Mouse (Mus musculus): ENCODE data around the gene Plekha5. TPM values are rescaled to one million over a fixed set of nuclear protein-coding genes. Genes with fewer than 3 reads are reported as not detected.

Gene Plekha5
- total RNA-seq, 2 experiments from 2014 or later = 98.9 to 118 TPM

DNA sequence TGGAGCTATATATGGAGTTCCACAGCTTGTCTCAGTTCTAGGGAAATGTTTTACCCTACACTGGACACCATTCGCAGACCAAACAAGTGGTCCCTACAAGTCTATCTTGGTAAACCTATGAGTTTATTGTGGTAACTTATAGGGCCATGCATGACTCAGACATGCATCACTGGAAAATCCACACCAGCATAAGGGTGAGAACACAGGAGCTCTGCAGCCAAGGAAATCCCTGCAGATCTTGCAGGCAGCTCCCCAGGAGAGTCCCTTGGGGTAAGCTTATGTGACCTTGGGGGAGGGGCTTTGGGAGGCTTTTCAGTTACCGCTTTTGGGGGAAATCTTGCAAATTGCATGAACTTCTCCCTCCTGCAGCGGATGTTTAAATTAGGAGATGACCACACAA is 190.0 kb downstream of the Plekha5 start:
- no peak for DNase-seq

DNA sequence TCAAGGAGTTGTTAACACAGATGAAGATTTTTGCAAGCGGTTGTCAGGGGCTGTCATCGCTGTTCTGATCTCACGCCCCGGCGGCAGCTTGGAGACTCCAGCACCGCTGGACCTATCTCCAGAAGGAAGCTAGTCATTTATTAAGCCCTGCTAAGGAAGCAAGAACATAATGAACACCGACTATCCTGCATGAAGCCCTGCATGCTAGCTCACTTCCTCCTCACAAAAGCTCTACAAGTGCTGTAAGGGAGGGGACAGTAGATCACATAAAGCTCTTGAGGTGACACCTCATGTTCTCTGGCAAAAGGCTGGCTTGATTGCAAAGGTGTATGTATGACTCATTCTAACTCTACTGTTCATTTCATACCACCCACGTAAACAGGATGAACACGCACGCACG is 190.9 kb downstream of the Plekha5 start:
- no peak for DNase-seq

DNA sequence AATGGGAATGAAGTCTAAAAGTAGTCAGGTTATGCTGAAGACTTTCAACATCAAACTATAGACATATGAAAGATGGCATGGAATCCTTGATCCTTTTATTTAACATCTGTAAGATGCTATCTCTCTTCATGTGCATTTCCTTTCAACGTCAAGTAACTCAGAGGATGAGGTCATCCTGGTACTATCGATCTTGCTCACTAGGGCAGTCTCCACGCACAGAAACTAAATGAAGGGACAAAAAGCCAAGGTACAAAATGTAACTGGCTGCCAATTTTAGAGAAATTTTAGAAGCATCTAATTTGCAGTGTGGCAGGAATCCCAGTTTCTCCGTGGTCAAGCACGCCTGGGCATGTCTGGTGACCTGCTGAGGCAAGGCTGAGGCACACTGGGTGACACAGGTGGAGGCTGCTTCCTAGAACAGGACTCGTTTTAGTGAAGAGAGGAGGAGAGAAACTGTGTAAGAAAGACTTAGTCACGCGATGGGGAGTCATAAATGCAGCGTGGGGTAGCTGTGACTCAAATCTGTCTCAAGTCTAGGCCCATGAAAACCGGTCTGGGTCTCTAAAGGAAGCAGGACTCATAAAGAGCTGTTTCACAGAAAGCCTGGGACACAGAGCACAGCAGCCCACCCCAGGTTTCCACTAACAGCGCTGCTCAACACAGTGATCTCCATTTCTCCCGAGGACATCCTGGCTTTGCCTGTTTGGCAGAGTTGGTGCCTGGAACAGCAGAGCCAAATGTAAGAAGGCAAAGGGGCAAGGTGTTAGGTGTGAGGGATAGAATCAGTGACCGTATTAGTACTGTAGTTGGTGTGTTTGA is 196.9 kb downstream of the Plekha5 start:
- no peak for DNase-seq

DNA sequence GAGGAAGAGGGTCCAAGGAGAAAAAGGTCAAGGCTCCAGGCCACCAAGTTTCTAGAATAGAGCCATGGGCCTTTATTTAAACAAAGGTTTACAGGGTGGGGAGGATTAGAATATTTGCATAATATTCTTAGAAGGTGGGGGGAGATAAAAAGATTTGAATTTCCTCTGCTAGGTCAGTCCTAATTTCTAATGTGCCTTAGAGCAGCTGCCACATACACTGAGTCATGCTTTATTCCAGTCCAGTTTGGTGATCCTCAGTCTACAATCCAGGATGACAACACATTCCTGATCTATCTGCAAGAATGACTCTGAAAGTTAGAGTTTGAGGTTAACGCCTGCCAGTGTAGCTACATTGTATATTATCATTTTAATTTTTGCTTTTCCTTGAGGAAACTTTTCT is 197.8 kb downstream of the Plekha5 start:
- no peak for DNase-seq

DNA sequence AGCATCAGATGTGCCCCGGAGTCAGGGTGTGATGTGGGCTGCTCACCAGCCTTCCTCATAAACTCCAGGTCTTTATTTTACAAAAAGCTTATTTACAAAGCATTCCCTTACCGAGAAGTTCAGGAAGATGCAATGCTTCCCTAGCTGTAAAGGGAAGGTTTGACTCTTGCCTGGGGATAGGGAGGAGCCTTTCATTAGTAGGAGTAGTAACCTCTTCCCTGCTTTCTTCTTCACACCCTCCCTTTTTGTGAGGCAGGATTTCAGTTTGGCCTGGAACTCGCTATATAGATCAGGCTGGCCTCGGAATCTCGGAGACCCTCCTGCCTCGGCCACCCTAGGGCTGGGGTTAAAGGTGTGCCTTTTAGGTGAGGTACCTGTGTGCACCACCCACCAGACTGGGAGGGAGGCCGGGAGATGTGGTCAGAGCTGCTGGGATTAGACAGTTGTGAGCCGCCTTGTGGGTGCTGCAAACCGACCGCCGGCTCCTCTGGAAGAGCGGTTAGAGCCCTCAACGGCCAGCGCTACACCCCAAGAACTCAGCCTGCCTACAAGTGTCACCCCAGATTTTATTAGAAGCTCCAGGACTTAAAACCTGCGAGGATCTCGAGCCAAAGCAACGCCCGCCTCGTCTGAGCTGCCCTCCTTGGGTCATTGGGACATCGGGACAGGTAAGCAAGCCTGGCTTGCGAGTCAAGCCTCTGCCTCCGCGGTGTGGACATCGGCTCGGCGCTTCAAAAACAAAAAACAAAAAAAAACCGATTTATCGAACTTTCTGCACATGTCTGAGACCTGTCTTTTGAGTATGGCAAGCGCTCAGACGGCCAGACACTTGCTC is 198.8 kb downstream of the Plekha5 start, which contains the start of gene Aebp2:
Aebp2 (plus strand) TSS at position 273 of the 835 bp plus-strand sequence.
- DNase-seq = peak in 1 of 2 experiments; percentile 21

DNA sequence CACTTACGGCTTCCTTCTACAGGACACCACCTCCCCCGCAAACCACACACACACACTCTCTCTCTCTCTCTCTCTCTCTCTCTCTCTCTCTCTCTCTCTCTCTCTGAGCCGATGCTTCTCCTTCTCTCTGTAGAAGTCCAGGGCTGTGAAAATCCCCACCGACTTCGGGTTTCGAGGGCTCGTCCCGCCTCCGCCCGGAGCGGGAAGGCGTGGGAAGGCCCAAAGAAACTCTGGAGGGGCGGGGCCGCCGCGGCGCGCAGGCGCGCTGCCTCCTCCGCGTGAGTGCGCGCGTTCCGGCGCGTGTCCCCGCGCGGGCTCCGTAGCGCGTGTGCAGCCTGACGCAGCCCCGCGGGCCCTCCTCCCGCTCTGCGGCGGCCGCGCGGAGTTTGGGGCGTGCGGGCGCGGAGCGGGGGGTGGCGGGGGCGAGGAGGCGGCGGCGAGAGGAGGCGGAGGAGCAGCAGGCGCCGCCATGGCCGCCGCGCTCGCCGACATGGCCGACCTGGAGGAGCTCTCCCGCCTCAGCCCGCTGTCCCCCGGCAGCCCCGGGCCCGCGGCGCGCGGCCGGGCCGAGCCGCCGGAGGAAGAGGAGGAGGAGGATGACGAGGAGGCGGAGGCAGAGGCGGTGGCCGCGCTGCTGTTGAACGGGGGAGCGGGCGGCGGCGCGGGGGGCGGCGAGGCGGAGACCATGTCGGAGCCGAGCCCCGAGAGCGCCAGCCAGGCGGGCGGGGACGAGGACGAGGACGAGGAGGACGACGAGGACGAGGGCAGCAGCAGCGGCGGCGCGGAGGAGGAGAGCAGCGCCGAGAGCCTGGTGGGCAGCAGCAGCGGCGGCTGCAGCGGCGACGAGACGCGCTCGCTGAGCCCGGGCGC is 199.6 kb downstream of the Plekha5 start:
- peak; percentile 91 to 92 for DNase-seq

DNA sequence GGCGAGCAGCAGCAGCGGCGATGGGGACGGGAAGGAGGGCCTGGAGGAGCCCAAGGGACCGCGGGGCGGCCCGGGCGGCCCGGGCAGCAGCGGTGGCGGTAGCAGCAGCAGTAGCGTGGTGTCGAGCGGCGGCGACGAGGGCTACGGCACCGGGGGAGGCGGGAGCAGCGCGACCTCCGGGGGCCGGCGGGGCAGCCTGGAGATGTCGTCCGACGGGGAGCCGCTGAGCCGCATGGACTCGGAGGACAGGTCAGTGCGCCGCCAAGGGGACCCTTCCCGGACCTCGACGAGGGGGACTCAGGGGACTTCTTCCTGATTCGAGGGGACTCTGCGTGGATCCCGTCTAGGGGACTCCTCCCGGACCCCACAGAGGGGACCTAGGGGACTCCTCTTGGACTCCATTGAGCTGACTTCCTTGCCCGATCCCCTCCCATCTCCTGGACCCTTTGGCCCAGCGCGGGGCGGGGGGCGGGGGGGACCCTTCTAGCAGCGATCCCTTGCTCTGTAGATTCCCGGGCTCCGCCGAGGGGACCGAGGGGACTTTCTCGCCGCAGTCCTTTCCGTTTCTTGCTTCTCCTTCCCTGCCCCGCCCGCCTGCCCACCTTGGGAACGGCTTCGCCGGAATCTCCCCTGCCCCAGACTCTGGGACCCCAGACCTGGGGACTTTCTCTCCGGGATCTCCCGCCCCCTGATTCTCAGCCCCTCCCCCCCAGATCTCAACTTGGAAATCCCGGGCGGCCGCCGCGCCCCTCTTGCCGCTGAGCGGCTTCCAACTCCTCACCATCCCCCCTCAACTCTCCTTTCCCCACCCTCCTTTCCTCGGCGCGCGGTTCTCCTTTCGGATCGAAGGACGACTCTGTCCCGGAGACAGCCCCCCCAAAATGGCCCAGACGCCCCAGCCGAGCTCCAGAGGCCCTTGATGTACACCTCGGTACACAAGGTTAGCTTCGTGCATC is 200.5 kb downstream of the Plekha5 start:
- DNase-seq = peak; percentile 37 to 39

DNA sequence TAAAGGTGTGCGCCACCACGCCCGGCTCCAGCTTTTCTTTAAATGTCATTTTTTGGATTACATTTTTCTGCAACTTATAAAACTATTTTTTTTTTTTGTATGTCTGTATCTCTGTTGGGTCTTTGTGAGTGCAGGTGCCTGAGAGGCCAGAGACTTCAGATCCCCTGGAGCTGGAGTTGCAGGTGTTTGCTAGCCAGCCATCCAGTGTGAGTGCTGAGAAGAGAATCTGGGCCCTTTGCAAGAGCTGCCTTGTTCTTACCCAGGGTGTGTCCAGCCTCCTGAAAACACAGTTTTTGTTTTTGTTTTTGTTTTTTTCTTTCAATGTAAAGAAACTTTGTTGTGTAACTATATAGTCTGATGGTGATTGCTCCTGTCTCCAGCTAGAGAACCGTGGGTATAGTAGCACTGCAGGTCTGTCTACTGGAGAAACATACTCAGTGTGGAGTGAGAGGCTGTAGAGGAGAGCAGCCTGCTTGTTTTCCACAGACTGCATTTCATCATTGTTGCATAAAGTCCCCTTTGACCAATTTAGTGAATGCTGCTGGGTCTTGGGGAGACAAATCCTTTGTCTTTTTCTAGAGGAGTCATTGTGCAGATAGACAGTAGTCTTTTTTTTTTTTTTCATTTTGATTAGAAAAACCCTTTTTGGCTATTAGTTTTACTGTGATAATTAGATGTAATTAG is 205.5 kb downstream of the Plekha5 start:
- no peak for DNase-seq

DNA sequence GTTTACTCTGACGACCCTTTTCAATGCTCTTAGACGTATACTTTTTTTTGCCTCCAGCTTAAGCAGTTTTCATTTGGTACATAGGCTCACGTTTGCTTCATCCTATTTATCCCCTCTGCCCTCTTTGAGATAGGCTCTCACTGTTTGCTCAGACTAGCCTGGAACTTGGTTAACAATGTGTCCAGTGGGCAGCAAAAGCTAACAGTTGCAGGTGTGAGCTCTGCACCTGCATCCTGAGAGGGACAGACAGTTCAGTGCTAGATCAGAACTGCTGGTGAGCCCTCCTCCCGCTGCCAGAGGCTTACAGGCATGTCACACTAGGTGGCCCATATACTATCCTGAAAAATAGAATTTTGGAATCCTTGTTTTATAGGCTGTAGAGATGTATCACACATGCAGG is 206.5 kb downstream of the Plekha5 start:
- DNase-seq = no peak

DNA sequence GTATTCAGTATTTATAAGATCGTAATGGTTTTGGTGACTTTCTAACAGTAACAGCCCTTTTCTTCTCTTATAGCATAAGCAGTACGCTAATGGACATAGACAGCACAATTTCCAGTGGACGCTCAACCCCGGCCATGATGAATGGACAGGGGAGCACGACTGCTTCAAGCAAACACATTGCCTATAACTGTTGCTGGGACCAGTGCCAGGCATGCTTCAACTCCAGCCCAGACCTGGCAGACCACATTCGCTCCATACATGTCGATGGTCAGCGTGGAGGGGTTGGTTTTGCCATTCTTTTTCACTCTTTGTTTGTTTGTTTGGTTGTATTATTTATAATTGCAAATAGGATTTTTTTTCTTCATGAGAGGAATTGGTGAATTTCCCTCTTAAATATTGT is 209.8 kb downstream of the Plekha5 start:
- DNase-seq = no peak

DNA sequence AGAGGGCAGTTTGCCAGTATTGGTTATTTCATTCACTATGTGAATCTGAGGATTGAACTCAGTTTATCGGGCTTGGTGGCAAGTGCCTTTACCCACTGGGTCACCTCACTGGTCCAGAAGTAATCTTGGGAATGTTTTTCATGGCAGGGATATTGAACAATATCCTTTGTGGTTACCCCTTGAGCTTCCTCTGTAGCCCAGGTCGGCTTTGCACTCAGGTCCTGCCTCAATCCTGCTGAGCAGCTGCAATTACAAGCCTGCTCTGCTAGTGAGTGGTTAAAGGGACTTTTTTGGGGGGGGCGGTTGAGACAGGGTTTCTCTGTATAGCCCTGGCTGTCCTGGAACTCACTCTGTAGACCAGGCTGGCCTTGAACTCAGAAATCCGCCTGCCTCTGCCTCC is 212.4 kb downstream of the Plekha5 start:
- no peak for DNase-seq

DNA sequence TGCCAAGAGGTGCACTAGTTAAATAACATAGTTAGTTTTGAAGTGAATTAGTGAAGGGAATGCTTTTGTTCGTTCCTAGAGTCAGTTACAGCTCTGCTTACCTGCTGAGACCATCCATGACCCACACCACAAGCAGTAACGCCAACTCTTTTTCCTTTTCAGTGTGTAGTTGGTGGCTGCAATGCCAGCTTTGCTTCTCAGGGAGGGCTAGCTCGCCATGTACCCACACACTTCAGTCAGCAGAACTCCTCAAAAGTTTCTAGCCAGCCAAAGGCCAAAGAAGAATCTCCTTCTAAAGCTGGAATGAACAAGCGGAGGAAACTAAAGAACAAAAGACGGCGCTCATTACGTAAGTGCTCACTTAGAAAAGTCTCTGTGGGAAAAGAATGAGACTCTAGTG is 218.2 kb downstream of the Plekha5 start:
- no peak for DNase-seq

DNA sequence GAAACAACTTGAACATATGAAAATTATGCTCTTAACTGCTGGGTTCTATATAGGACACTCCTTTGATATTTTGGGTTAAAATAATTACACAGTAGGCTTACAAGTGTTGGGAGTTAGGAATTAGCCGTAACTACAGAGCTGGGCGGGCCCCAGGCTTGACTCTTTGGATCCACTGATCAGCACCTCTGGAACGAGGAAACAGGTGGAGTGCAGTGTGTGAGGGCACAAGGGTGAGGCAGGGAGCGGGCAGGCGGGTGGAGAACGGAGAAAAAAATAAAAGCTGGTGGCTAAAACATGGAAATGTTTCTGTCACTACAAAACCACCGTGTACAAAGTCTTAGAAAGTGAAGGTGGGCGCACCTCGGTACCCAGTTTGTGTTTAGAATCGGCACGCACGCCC is 218.8 kb downstream of the Plekha5 start:
- DNase-seq = no peak

DNA sequence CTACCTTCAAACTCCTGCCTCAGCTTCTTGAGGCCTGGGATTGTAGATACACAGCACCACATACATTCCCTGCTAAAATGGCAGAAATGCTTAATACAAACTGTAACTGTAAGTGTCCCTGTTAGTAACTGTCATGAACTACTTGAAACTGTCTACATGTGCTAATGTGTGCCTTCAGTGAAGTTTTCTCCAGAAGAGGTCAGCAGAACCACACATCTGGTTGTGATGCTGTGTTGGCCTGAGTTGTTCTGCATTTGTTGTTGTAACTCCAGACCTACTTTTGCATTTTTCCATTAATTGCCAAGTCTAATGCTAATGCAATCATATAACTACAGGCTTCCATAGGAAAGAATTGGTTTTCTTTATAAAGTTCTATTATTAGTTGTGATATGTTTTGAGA is 222.1 kb downstream of the Plekha5 start:
- no peak for DNase-seq

Other genes with a start within 250 kb of the Plekha5 start
- 10 to 100 TPM; 61.0 to 63.3 TPM for gene Aebp2, start 198.6 kb downstream of the Plekha5 start, total RNA-seq (2021)